Mouse (Mus musculus) hindbrain, embryonic 12.5 days (tissue): Measurements from ENCODE around the gene Ceacam19. TPM values are rescaled to one million over a fixed set of nuclear protein-coding genes. Genes with fewer than 3 reads are reported as not detected.
"Not testable (repeated sequence)": the region's sequence is repeated elsewhere in the genome, so short reads cannot be mapped to it uniquely, and the experiment has no call there.

Experiments used
- ATAC-seq: fragments of 200-750 bp; cut with Nextera tagmentation; 2 replicates; pipeline ENCODE4 v1.8.0; 2017; ENCODE audit warnings: moderate TSS enrichment; ENCODE audit not compliant: low FRiP score
- H3K27ac ChIP-seq: fragments of 300-500 bp; sonication (generic); 2 replicates; pipeline ENCODE4 v1.5.1; 2016; ENCODE audit warnings: mild to moderate bottlenecking
- H3K27me3 ChIP-seq: fragments of 300-500 bp; sonication (generic); 2 replicates; pipeline ENCODE4 v1.6.1; 2016; ENCODE audit warnings: mild to moderate bottlenecking
- H3K36me3 ChIP-seq: fragments of 300-500 bp; sonication (generic); 2 replicates; pipeline ENCODE4 v1.6.1; 2016; ENCODE audit warnings: mild to moderate bottlenecking
- H3K4me1 ChIP-seq: fragments of 300-500 bp; sonication (generic); 2 replicates; pipeline ENCODE4 v1.6.1; 2016
- H3K4me2 ChIP-seq: fragments of 300-500 bp; sonication (generic); replicated peaks from 2 replicates; pipeline ENCODE4 v1.6.1; 2016; ENCODE audit warnings: mild to moderate bottlenecking
- H3K4me3 ChIP-seq: fragments of 300-500 bp; sonication (generic); 2 replicates; pipeline ENCODE4 v1.5.1; 2016; ENCODE audit warnings: mild to moderate bottlenecking
- H3K9ac ChIP-seq: fragments of 300-500 bp; sonication (generic); 2 replicates; pipeline ENCODE4 v1.6.1; 2016; ENCODE audit warnings: mild to moderate bottlenecking, moderate library complexity
- H3K9me3 ChIP-seq: fragments of 300-500 bp; sonication (generic); replicated peaks from 2 replicates; pipeline ENCODE4 v1.6.1; 2016; ENCODE audit warnings: mild to moderate bottlenecking
- WGBS: fragments of 180-500 bp; shearing (Covaris S2); methylation state at CpG from one replicate; pipeline ENCODE4 v1.1.7; 2016; 5-methylcytosine and 5-hydroxymethylcytosine counted together
- polyA plus RNA-seq: library from polyadenylated mRNA; unstranded; fragments of >200 nt; fragmentation: Nextera tagmentation; extraction: Ambion mirVana; gene quantifications from 2 replicates; pipeline ENCODE4 v1.2.1, GENCODE M21; 2016

Ceacam19 gene
- polyA plus RNA-seq: not detected in 2 replicates

DNA sequence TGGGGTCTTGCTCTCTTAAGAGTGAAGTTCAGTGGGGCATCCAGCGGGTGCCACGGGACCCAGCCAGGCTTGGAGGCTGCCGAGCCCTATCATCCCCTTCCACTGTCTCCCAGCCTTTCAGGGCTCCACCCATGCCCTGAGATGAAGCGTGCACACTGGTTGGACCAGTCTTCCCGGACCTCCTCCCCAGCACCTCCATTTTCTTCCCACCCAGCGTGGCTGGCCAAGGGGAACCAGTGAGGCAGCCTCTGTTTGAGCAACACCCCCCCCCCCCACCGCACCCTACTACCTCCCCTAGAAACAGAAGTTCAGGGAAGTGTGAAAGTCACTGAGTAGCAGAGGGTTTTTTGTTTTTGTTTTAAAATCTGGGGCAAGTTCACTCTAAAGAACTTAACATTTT is at the start of gene Ceacam19:
Gene Ceacam19, minus strand, starts transcription at position 117 of the 400 bp plus-strand sequence.
- peaks cover 11% of the 10 kb centered on the region; the same call in 1 of the 2 replicates for H3K9me3 ChIP-seq
- WGBS: 72% methylated on average over 7 of the region's 7 CpGs

GRCm38 (mm10) chr7:19937229-19937821 is 49.6 kb upstream of the Ceacam19 start:
- 80% methylated on average over 11 of the region's 11 CpGs for WGBS
- Histone ChIP-seq H3K9ac (no peak overlapping the region), H3K4me1 (no peaks in the 10 kb centered on the region), H3K4me3 (no peak overlapping the region), H3K27ac (no peak overlapping the region), H3K9me3 (no peaks in the 10 kb centered on the region), H3K27me3 (peaks cover under 1% of the 10 kb centered on the region; the same call in 1 of the 2 replicates), H3K4me2 (no peak overlapping the region), H3K36me3 (no peaks in the 10 kb centered on the region)
- ATAC-seq: no peak

More for the DNA sequence above, at the start of gene Ceacam19:
- no peak within 1 kb of the TSS for H3K4me2 ChIP-seq
- no peak within 1 kb of the TSS for H3K9ac ChIP-seq
- H3K4me1 ChIP-seq: no peaks in the 10 kb centered on the region
- no peak within 1 kb of the TSS for H3K27ac ChIP-seq
- no peaks in the 10 kb centered on the region for H3K36me3 ChIP-seq
- no peak for ATAC-seq
- H3K27me3 ChIP-seq: no peaks in the 10 kb centered on the region
- H3K4me3 ChIP-seq: no peak within 1 kb of the TSS

DNA sequence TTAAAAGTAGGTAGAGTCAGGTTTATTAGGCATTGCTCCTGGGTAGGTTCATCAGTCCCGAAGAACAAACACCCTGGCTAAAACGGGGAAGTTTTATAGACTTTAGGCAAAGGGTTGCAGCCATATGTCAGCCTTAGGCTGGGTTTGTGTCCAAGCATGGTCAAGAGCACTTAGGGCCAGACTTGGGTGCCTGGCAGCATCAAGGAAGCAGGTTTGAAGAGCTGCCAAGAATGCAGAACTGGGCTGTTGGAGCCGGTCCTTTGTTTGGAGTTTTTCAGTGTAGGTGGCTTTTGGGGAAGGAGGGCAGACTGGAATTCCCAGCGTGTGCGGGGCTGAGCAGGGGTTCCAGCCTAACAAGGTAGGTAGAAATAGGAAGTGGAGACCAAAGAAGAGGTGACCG is 48.2 kb upstream of the Ceacam19 start:
- no peak for ATAC-seq
- H3K27ac ChIP-seq: no peak overlapping the region
- H3K9ac ChIP-seq: no peak overlapping the region
- 85% methylated on average over 6 of the region's 6 CpGs for WGBS
- H3K9me3 ChIP-seq: no peaks in the 10 kb centered on the region
- peaks cover 3% of the 10 kb centered on the region; the same call in 1 of the 2 replicates for H3K27me3 ChIP-seq
- no peak overlapping the region for H3K4me2 ChIP-seq
- H3K4me3 ChIP-seq: no peak overlapping the region
- H3K36me3 ChIP-seq: no peaks in the 10 kb centered on the region
- H3K4me1 ChIP-seq: no peaks in the 10 kb centered on the region

GRCm38 (mm10) chr7:19935171-19935751 is 47.5 kb upstream of the Ceacam19 start:
- WGBS: 77% methylated on average over 20 of the region's 20 CpGs
- no peaks in the 10 kb centered on the region for H3K36me3 ChIP-seq
- ATAC-seq: no peak

GRCm38 (mm10) chr7:19932877-19933809 is 45.4 kb upstream of the Ceacam19 start:
- Histone ChIP-seq H3K9me3 (no peaks in the 10 kb centered on the region), H3K27ac (no peak overlapping the region), H3K27me3 (peaks cover 3% of the 10 kb centered on the region; the same call in 1 of the 2 replicates), H3K36me3 (no peaks in the 10 kb centered on the region), H3K4me3 (no peak overlapping the region), H3K4me2 (peak overlapping the region; percentile 38), H3K4me1 (no peaks in the 10 kb centered on the region), H3K9ac (no peak overlapping the region)
- 27% methylated on average over 21 of the region's 21 CpGs for WGBS
- ATAC-seq: peak; percentile 43; the same call in 1 of the 2 replicates

More at GRCm38 (mm10) chr7:19935171-19935751, 47.5 kb upstream of the Ceacam19 start:
- H3K4me2 ChIP-seq: no peak overlapping the region
- no peaks in the 10 kb centered on the region for H3K4me1 ChIP-seq
- H3K9me3 ChIP-seq: no peaks in the 10 kb centered on the region
- peaks cover 3% of the 10 kb centered on the region; the same call in 1 of the 2 replicates for H3K27me3 ChIP-seq
- H3K27ac ChIP-seq: no peak overlapping the region
- H3K9ac ChIP-seq: no peak overlapping the region
- no peak overlapping the region for H3K4me3 ChIP-seq

DNA sequence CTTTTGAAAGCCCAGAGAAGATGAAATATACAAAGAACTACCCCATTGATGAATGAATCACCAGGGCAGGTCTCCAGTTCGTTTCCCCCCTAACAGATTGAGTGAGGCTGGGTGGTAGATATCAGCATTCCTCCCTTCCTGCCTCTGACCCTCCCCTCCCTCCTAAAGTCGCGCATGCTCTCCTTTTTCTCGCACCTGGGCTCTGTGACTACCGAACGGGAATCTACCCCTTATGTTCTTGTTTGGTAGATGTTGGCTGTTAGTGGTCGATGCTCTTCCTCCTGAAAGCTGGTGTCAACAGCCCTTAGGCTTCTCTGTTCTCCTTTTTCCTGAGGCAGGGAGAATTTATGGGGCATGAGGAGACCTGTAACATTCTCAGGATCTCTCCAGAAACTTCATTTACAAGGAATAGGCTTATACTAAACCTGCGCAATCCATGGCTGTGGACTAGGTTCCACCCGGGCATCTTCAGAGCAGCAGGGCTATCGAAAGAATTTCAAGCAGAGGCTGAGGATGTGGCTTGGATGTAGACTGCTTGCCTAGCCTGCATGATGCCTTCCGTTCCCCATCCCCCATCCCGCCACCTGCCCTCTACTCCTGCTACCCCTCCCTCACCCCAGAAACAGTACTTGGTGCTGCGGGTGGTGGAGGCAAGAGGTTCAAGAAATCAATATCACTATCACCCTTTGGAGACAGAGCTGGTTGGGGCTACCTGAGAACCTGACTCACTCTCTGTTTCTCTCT is 44.5 kb upstream of the Ceacam19 start:
- Histone ChIP-seq H3K27me3 (peaks cover 3% of the 10 kb centered on the region; the same call in 1 of the 2 replicates), H3K9me3 (no peaks in the 10 kb centered on the region), H3K27ac (no peak overlapping the region), H3K4me3 (no peak overlapping the region), H3K9ac (no peak overlapping the region), H3K4me2 (0 out of 2 replicates have a peak overlapping the region, but pooled peaks have one; percentile 38), H3K36me3 (no peaks in the 10 kb centered on the region), H3K4me1 (no peaks in the 10 kb centered on the region)
- no peak for ATAC-seq
- 24% methylated on average over 13 of the region's 13 CpGs for WGBS

- not testable (repeated sequence) for H3K27me3 ChIP-seq, H3K9ac ChIP-seq, H3K36me3 ChIP-seq, ATAC-seq, H3K9me3 ChIP-seq, H3K27ac ChIP-seq, H3K4me3 ChIP-seq, H3K4me2 ChIP-seq, H3K4me1 ChIP-seq
- 73% methylated on average over 6 of the region's 6 CpGs for WGBS
Observed at GRCm38 (mm10) chr7:19930481-19930880, 42.7 kb upstream of the Ceacam19 start.

GRCm38 (mm10) chr7:19928486-19928885 is 40.7 kb upstream of the Ceacam19 start:
- WGBS: 58% methylated on average over 5 of the region's 5 CpGs
- ATAC-seq: no peak
- H3K4me1 ChIP-seq: peaks cover 3% of the 10 kb centered on the region; the same call in 1 of the 2 replicates

DNA sequence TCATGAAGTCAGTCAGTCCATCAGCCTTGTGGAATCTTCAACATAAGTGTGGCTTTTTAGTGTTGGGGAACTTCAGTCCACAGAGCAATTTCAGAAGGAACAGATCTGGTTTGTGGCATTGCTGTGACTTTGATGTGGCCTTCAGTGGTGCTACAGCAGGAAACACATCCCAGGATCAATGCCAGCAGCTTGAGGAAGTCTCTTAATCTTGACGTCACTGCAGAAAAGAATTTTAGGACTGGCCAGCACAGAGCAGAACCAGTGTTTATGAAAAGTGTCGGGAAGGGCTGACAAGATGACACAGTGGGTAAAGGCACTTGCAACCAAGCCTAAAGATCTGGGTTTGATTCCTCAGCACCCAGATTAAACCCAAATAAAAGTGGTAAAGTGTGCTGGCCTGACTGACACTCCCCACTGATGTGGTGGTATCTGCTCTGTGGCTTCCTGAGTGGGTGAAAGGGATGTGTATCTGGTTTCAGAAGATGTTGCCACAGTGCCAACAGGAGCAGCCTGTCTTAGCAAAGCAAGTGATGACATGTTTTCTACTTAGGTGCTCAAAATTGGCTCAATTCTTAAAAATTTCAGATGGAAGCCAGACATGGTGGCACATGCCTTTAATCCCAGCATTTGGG is 39.2 kb upstream of the Ceacam19 start:
- H3K4me3 ChIP-seq: no peak overlapping the region
- WGBS: 81% methylated on average over 2 of the region's 2 CpGs
- no peak for ATAC-seq

More at GRCm38 (mm10) chr7:19928486-19928885, 40.7 kb upstream of the Ceacam19 start:
- H3K4me3 ChIP-seq: no peak overlapping the region
- H3K9ac ChIP-seq: no peak overlapping the region
- no peak overlapping the region for H3K27ac ChIP-seq
- H3K27me3 ChIP-seq: peaks cover 3% of the 10 kb centered on the region; the same call in 1 of the 2 replicates
- no peaks in the 10 kb centered on the region for H3K36me3 ChIP-seq
- no peak overlapping the region for H3K4me2 ChIP-seq
- no peaks in the 10 kb centered on the region for H3K9me3 ChIP-seq

DNA sequence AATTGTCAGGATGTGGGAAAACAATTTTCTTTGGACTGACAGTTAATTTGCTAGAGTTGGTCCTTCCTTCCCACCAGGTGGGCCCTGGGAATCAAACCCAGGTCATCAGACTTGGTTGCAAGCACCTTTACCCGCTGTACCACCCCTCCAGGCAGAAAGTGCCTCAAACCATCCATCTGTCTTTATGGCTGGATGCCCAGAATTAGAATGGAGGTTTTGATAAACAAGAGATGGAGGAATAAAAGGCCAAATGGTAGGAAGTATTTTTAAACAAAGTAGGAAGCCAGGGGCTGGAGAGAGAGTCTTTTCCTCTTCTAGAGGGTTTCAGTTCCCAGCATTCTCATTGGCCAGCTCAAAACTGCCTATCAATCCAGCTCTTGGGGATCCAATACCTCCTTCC is 37.6 kb upstream of the Ceacam19 start:
- no peak for ATAC-seq
- H3K27ac ChIP-seq: no peak overlapping the region
- no peak overlapping the region for H3K4me2 ChIP-seq
- H3K9ac ChIP-seq: no peak overlapping the region
- no peaks in the 10 kb centered on the region for H3K36me3 ChIP-seq
- H3K9me3 ChIP-seq: no peaks in the 10 kb centered on the region
- 67% methylated on average over 1 of the region's 1 CpGs for WGBS
- H3K4me1 ChIP-seq: peaks cover 3% of the 10 kb centered on the region; the same call in 1 of the 2 replicates
- H3K27me3 ChIP-seq: no peaks in the 10 kb centered on the region
- no peak overlapping the region for H3K4me3 ChIP-seq

More for the DNA sequence above, 39.2 kb upstream of the Ceacam19 start:
- H3K9ac ChIP-seq: no peak overlapping the region
- H3K27me3 ChIP-seq: no peaks in the 10 kb centered on the region
- no peak overlapping the region for H3K27ac ChIP-seq
- H3K36me3 ChIP-seq: no peaks in the 10 kb centered on the region
- no peak overlapping the region for H3K4me2 ChIP-seq
- H3K9me3 ChIP-seq: no peaks in the 10 kb centered on the region
- H3K4me1 ChIP-seq: peaks cover 3% of the 10 kb centered on the region; the same call in 1 of the 2 replicates

DNA sequence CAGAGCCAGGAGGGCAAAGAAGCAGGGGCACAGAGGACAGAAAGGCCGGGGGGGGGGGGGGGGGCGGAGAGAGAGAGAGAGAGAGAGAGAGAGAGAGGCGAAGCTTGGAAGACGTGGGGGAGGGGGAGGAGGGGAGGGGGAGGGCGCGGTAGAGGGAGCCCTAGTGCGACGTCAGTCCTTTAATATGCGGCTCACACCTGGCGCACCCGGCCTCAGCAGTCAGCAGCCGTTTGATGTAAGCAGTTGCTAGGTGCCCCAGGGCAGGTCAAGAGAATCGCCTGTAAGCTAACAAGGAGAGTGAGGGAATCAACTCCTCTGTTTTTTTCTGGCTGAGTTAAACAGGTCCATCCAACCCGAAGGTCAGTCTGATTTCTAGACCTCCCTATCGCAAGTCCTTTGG is 36.0 kb upstream of the Ceacam19 start:
- no peak for ATAC-seq
- H3K4me2 ChIP-seq: no peak overlapping the region
- H3K4me1 ChIP-seq: peaks cover 8% of the 10 kb centered on the region; the same call in 1 of the 2 replicates
- no peaks in the 10 kb centered on the region for H3K36me3 ChIP-seq
- H3K4me3 ChIP-seq: no peak overlapping the region
- peak overlapping the region; percentile 23; the same call in 1 of the 2 replicates for H3K9ac ChIP-seq
- H3K9me3 ChIP-seq: no peaks in the 10 kb centered on the region
- no peaks in the 10 kb centered on the region for H3K27me3 ChIP-seq
- no peak overlapping the region for H3K27ac ChIP-seq
- 11% methylated on average over 13 of the region's 15 CpGs for WGBS
